Mouse (Mus musculus) liver, embryonic 11.5 days (tissue): ENCODE results near the gene Gm44805. TPM values are rescaled to one million over a fixed set of nuclear protein-coding genes. Genes with fewer than 3 reads are reported as not detected.

Source experiments
- ATAC-seq: fragments of 200-750 bp; cut with Nextera tagmentation; replicated peaks from 2 replicates; pipeline ENCODE4 v1.8.0; 2017; ENCODE audit warnings: moderate number of reproducible peaks, mild to moderate bottlenecking, moderate TSS enrichment, moderate library complexity; ENCODE audit not compliant: low FRiP score
- DNase-seq: peaks from one replicate; pipeline ENCODE4 v3.0.0-alpha.2; 2017; ENCODE audit warnings: low spot score
- H3K27ac ChIP-seq: fragments of 300-500 bp; sonication (generic); 2 replicates; pipeline ENCODE4 v1.5.1; 2014; ENCODE audit warnings: mild to moderate bottlenecking, low read depth, low read length, control low read depth
- H3K27me3 ChIP-seq: fragments of 300-500 bp; sonication (generic); replicated peaks from 2 replicates; pipeline ENCODE4 v1.6.1; 2014; ENCODE audit warnings: low read length, mixed read lengths; ENCODE audit not compliant: control insufficient read depth, insufficient read depth
- H3K36me3 ChIP-seq: fragments of 300-500 bp; sonication (generic); 2 replicates; pipeline ENCODE4 v1.6.1; 2014; ENCODE audit warnings: mild to moderate bottlenecking, low read length, moderate library complexity, mixed read lengths; ENCODE audit not compliant: control insufficient read depth, insufficient read depth
- H3K4me1 ChIP-seq: fragments of 300-500 bp; sonication (generic); replicated peaks from 2 replicates; pipeline ENCODE4 v1.6.1; 2014; ENCODE audit warnings: low read length, mixed read lengths; ENCODE audit not compliant: control insufficient read depth, insufficient read depth
- H3K4me2 ChIP-seq: fragments of 300-500 bp; sonication (generic); 2 replicates; pipeline ENCODE4 v1.6.1; 2014; ENCODE audit warnings: mild to moderate bottlenecking, control low read depth, moderate library complexity
- H3K4me3 ChIP-seq: fragments of 300-500 bp; sonication (generic); 2 replicates; pipeline ENCODE4 v1.5.1; 2014; ENCODE audit warnings: low read depth, low read length, control low read depth
- H3K9ac ChIP-seq: fragments of 300-500 bp; sonication (generic); 2 replicates; pipeline ENCODE4 v1.6.1; 2014; ENCODE audit warnings: low read depth, low read length, control low read depth
- H3K9me3 ChIP-seq: fragments of 300-500 bp; sonication (generic); 2 replicates; pipeline ENCODE4 v1.6.1; 2016; ENCODE audit warnings: low read length, inconsistent platforms, mixed read lengths; ENCODE audit not compliant: control insufficient read depth
- WGBS: fragments of 180-500 bp; shearing (Covaris S2); extraction: QIAGEN DNeasy Blood & Tissue Kit; methylation state at CpG from one replicate; pipeline ENCODE4 v1.1.7; 2014; 5-methylcytosine and 5-hydroxymethylcytosine counted together
- polyA plus RNA-seq: library from polyadenylated mRNA; unstranded; fragments of >200 nt; fragmentation: Nextera tagmentation; extraction: Ambion mirVana; gene quantifications from 2 replicates; pipeline ENCODE4 v1.2.1, GENCODE M21; 2014

The Gm44805 gene
- polyA plus RNA-seq, 1 experiment from 2014 or later: not detected

- ATAC-seq (no peak), DNase-seq (no peak)
- Histone ChIP-seq H3K27me3 (no peaks in the 10 kb centered on the region), H3K36me3 (peaks cover 45% of the 10 kb centered on the region), H3K4me1 (peaks cover 24% of the 10 kb centered on the region), H3K9ac (no peak overlapping the region), H3K4me3 (no peak overlapping the region), H3K9me3 (no peaks in the 10 kb centered on the region), H3K27ac (no peak overlapping the region), H3K4me2 (no peak overlapping the region)
- 90% methylated on average over 4 of the region's 4 CpGs for WGBS
Observed at GRCm38 (mm10) chr7:19704475-19704874, 23.3 kb upstream of the Gm44805 start.

- 86% methylated on average over 16 of the region's 16 CpGs for WGBS
- peaks cover 33% of the 10 kb centered on the region for H3K36me3 ChIP-seq
- H3K4me1 ChIP-seq: peaks cover 35% of the 10 kb centered on the region
- no peak overlapping the region for H3K9ac ChIP-seq
- peak overlapping the region; percentile 15; the same call in 1 of the 2 replicates for H3K27ac ChIP-seq
- no peak for DNase-seq
- no peak overlapping the region for H3K4me3 ChIP-seq
- no peak overlapping the region for H3K4me2 ChIP-seq
- H3K27me3 ChIP-seq: no peaks in the 10 kb centered on the region
- no peaks in the 10 kb centered on the region for H3K9me3 ChIP-seq
- ATAC-seq: no peak
Observed at GRCm38 (mm10) chr7:19702859-19703555, 21.8 kb upstream of the Gm44805 start.

GRCm38 (mm10) chr7:19701069-19701761, 20.0 kb upstream of the Gm44805 start:
- peak; percentile 77 for DNase-seq
- H3K4me3 ChIP-seq: no peak overlapping the region
- peak; percentile 77 for ATAC-seq
- 26% methylated on average over 22 of the region's 22 CpGs for WGBS
- H3K9ac ChIP-seq: no peak overlapping the region
- H3K36me3 ChIP-seq: peaks cover 29% of the 10 kb centered on the region
- peak overlapping the region; percentile 32 for H3K4me2 ChIP-seq
- H3K27me3 ChIP-seq: no peaks in the 10 kb centered on the region
- no peaks in the 10 kb centered on the region for H3K9me3 ChIP-seq
- peaks cover 46% of the 10 kb centered on the region for H3K4me1 ChIP-seq
- H3K27ac ChIP-seq: peak overlapping the region; percentile 72

GRCm38 (mm10) chr7:19700299-19701068, 19.3 kb upstream of the Gm44805 start:
- Histone ChIP-seq H3K4me1 (peaks cover 53% of the 10 kb centered on the region), H3K4me2 (peak overlapping the region; percentile 32), H3K27ac (peak overlapping the region; percentile 68), H3K27me3 (no peaks in the 10 kb centered on the region), H3K9me3 (no peaks in the 10 kb centered on the region), H3K36me3 (peaks cover 31% of the 10 kb centered on the region), H3K4me3 (no peak overlapping the region), H3K9ac (no peak overlapping the region)
- WGBS: 50% methylated on average over 12 of the region's 12 CpGs
- ATAC-seq (no peak), DNase-seq (no peak)

GRCm38 (mm10) chr7:19699827-19700148, 18.6 kb upstream of the Gm44805 start:
- no peak for DNase-seq
- Histone ChIP-seq H3K9me3 (no peaks in the 10 kb centered on the region), H3K36me3 (peaks cover 26% of the 10 kb centered on the region), H3K4me1 (peaks cover 59% of the 10 kb centered on the region), H3K4me3 (no peak overlapping the region), H3K4me2 (peak overlapping the region; percentile 76; the same call in 1 of the 2 replicates), H3K27ac (peak overlapping the region; percentile 68; the same call in 1 of the 2 replicates), H3K27me3 (no peaks in the 10 kb centered on the region), H3K9ac (no peak overlapping the region)
- WGBS: 60% methylated on average over 4 of the region's 4 CpGs
- ATAC-seq: no peak

- peak within 1 kb of the TSS; percentile 68 for H3K27ac ChIP-seq
- DNase-seq (peak; percentile 65), ATAC-seq (peak; percentile 54)
- peak within 1 kb of the TSS; percentile 58 for H3K4me3 ChIP-seq
- peaks cover 66% of the 10 kb centered on the region for H3K4me1 ChIP-seq
- peak within 1 kb of the TSS; percentile 69 for H3K9ac ChIP-seq
- no peaks in the 10 kb centered on the region for H3K27me3 ChIP-seq
- peaks cover 24% of the 10 kb centered on the region for H3K36me3 ChIP-seq
- no peaks in the 10 kb centered on the region for H3K9me3 ChIP-seq
- peak within 1 kb of the TSS; percentile 76 for H3K4me2 ChIP-seq
- WGBS: 4% methylated on average over 20 of the region's 20 CpGs
Observed at GRCm38 (mm10) chr7:19698907-19699826, 17.9 kb upstream of the Gm44805 start, which contains the start of gene Apoe. Gene Apoe (minus strand): TSS chr7:19699188.

- Histone ChIP-seq H3K9ac (peak overlapping the region; percentile 69), H3K4me2 (peak overlapping the region; percentile 76), H3K27ac (peak overlapping the region; percentile 68), H3K36me3 (peaks cover 22% of the 10 kb centered on the region), H3K27me3 (no peaks in the 10 kb centered on the region), H3K4me3 (peak overlapping the region; percentile 58), H3K9me3 (no peaks in the 10 kb centered on the region), H3K4me1 (peaks cover 75% of the 10 kb centered on the region)
- ATAC-seq: no peak
- 4% methylated on average over 28 of the region's 28 CpGs for WGBS
- no peak for DNase-seq
Observed at GRCm38 (mm10) chr7:19697949-19698906, 17.0 kb upstream of the Gm44805 start.
